Mouse (Mus musculus): ENCODE measurements at regions not wholly inside any gene's neighbourhood (a gene's known extent, or its start where the extent isn't known, plus 50 kb on each side); places are given as distances from the start of the nearest gene placed in this dataset.

- Histone ChIP-seq H3K27ac (ENCODE audit: insufficient read depth, low read length) (no peak overlapping the region), H3K4me3 (ENCODE audit: insufficient read depth, low read length) (no peak overlapping the region), H3K4me1 (ENCODE audit: control insufficient read depth, insufficient read depth, low read length) (no peaks in the 10 kb centered on the region)
- TF ChIP-seq CTCF (IDR thresholded peaks at IDR 0.05; ENCODE audit: borderline replicate concordance, insufficient read depth, low read length) (no peak), POLR2A (IDR thresholded peaks at IDR 0.05; ENCODE audit: low read depth, low read length) (no peak)
Measured at GRCm38 (mm10) chr13:47391023-47391422, 268.6 kb downstream of the Rnf144b start.

- TF ChIP-seq CTCF (IDR thresholded peaks at IDR 0.05; ENCODE audit: borderline replicate concordance, insufficient read depth, low read length) = no peak
- TF ChIP-seq POLR2A (IDR thresholded peaks at IDR 0.05; ENCODE audit: low read depth, low read length) = no peak
- H3K4me1 ChIP-seq (ENCODE audit: control insufficient read depth, insufficient read depth, low read length) = no peaks in the 10 kb centered on the region
- no peak overlapping the region for H3K27ac ChIP-seq (ENCODE audit: insufficient read depth, low read length)
- H3K4me3 ChIP-seq (ENCODE audit: insufficient read depth, low read length) = no peak overlapping the region
Measured at GRCm38 (mm10) chr13:47397726-47398350, 275.4 kb downstream of the Rnf144b start.

GRCm38 (mm10) chr13:47398976-47399375 is 276.5 kb downstream of the Rnf144b start:
- no peaks in the 10 kb centered on the region for H3K4me1 ChIP-seq (ENCODE audit: control insufficient read depth, insufficient read depth, low read length)
- H3K4me3 ChIP-seq (ENCODE audit: insufficient read depth, low read length) = no peak overlapping the region
- TF ChIP-seq POLR2A (IDR thresholded peaks at IDR 0.05; ENCODE audit: low read depth, low read length) (no peak), CTCF (IDR thresholded peaks at IDR 0.05; ENCODE audit: borderline replicate concordance, insufficient read depth, low read length) (no peak)
- no peak overlapping the region for H3K27ac ChIP-seq (ENCODE audit: insufficient read depth, low read length)

- H3K27ac ChIP-seq (ENCODE audit: insufficient read depth, low read length) = no peak overlapping the region
- TF ChIP-seq POLR2A (IDR thresholded peaks at IDR 0.05; ENCODE audit: low read depth, low read length) (no peak), CTCF (IDR thresholded peaks at IDR 0.05; ENCODE audit: borderline replicate concordance, insufficient read depth, low read length) (no peak)
- no peak overlapping the region for H3K4me3 ChIP-seq (ENCODE audit: insufficient read depth, low read length)
- H3K4me1 ChIP-seq (ENCODE audit: control insufficient read depth, insufficient read depth, low read length) = no peaks in the 10 kb centered on the region
Measured at GRCm38 (mm10) chr13:47413261-47413660, 290.8 kb downstream of the Rnf144b start.

GRCm38 (mm10) chr13:47413940-47414339 is 291.5 kb downstream of the Rnf144b start:
- no peak overlapping the region for H3K27ac ChIP-seq (ENCODE audit: insufficient read depth, low read length)
- H3K4me3 ChIP-seq (ENCODE audit: insufficient read depth, low read length) = no peak overlapping the region
- no peaks in the 10 kb centered on the region for H3K4me1 ChIP-seq (ENCODE audit: control insufficient read depth, insufficient read depth, low read length)
- no peak for TF ChIP-seq POLR2A (IDR thresholded peaks at IDR 0.05; ENCODE audit: low read depth, low read length)
- no peak for TF ChIP-seq CTCF (IDR thresholded peaks at IDR 0.05; ENCODE audit: borderline replicate concordance, insufficient read depth, low read length)

- TF ChIP-seq CTCF (IDR thresholded peaks at IDR 0.05; ENCODE audit: borderline replicate concordance, insufficient read depth, low read length) (no peak), POLR2A (IDR thresholded peaks at IDR 0.05; ENCODE audit: low read depth, low read length) (no peak)
- no peaks in the 10 kb centered on the region for H3K4me1 ChIP-seq (ENCODE audit: control insufficient read depth, insufficient read depth, low read length)
- no peak overlapping the region for H3K27ac ChIP-seq (ENCODE audit: insufficient read depth, low read length)
- no peak overlapping the region for H3K4me3 ChIP-seq (ENCODE audit: insufficient read depth, low read length)
Measured at GRCm38 (mm10) chr13:47429856-47430365, 307.5 kb downstream of the Rnf144b start.

- Histone ChIP-seq H3K4me3 (ENCODE audit: insufficient read depth, low read length) (no peak overlapping the region), H3K27ac (ENCODE audit: insufficient read depth, low read length) (no peak overlapping the region), H3K4me1 (ENCODE audit: control insufficient read depth, insufficient read depth, low read length) (no peaks in the 10 kb centered on the region)
- no peak for TF ChIP-seq CTCF (IDR thresholded peaks at IDR 0.05; ENCODE audit: borderline replicate concordance, insufficient read depth, low read length)
- no peak for TF ChIP-seq POLR2A (IDR thresholded peaks at IDR 0.05; ENCODE audit: low read depth, low read length)
Measured at GRCm38 (mm10) chr13:47430409-47430808, 308.0 kb downstream of the Rnf144b start.

- Histone ChIP-seq H3K4me1 (ENCODE audit: control insufficient read depth, insufficient read depth, low read length) (no peaks in the 10 kb centered on the region), H3K27ac (ENCODE audit: insufficient read depth, low read length) (no peak overlapping the region), H3K4me3 (ENCODE audit: insufficient read depth, low read length) (no peak overlapping the region)
- TF ChIP-seq POLR2A (IDR thresholded peaks at IDR 0.05; ENCODE audit: low read depth, low read length) = no peak
- TF ChIP-seq CTCF (IDR thresholded peaks at IDR 0.05; ENCODE audit: borderline replicate concordance, insufficient read depth, low read length) = no peak
Measured at GRCm38 (mm10) chr13:47435631-47436030, 313.2 kb downstream of the Rnf144b start.

- TF ChIP-seq POLR2A (IDR thresholded peaks at IDR 0.05; ENCODE audit: low read depth, low read length) (no peak), CTCF (IDR thresholded peaks at IDR 0.05; ENCODE audit: borderline replicate concordance, insufficient read depth, low read length) (no peak)
- Histone ChIP-seq H3K27ac (ENCODE audit: insufficient read depth, low read length) (no peak overlapping the region), H3K4me1 (ENCODE audit: control insufficient read depth, insufficient read depth, low read length) (no peaks in the 10 kb centered on the region), H3K4me3 (ENCODE audit: insufficient read depth, low read length) (no peak overlapping the region)
Measured at GRCm38 (mm10) chr13:47444876-47445275, 322.4 kb downstream of the Rnf144b start.

- TF ChIP-seq POLR2A (IDR thresholded peaks at IDR 0.05; ENCODE audit: low read depth, low read length) (no peak), CTCF (IDR thresholded peaks at IDR 0.05; ENCODE audit: borderline replicate concordance, insufficient read depth, low read length) (no peak)
- no peak overlapping the region for H3K27ac ChIP-seq (ENCODE audit: insufficient read depth, low read length)
- H3K4me3 ChIP-seq (ENCODE audit: insufficient read depth, low read length) = no peak overlapping the region
- no peaks in the 10 kb centered on the region for H3K4me1 ChIP-seq (ENCODE audit: control insufficient read depth, insufficient read depth, low read length)
Measured at GRCm38 (mm10) chr13:47452186-47452760, 329.8 kb downstream of the Rnf144b start.
